Mouse (Mus musculus) frontal cortex, adult 2 months (tissue): ENCODE data around the gene 1700047I17Rik2. TPM values are rescaled to one million over a fixed set of nuclear protein-coding genes. Genes with fewer than 3 reads are reported as not detected.
"Not testable (repeated sequence)": the region's sequence is repeated elsewhere in the genome, so short reads cannot be mapped to it uniquely, and the experiment has no call there.

Experiments used
- DNase-seq, 2 experiments: peaks; one replicate each; pipeline ENCODE4 v3.0.0; 2022; ENCODE audit warnings: low spot score in 1 of 2; ENCODE audit errors: extremely low spot score in 1 of 2
- polyA plus RNA-seq: library from polyadenylated mRNA; depleted of rRNA; stranded (reverse); fragments of >200 nt; gene quantifications from 2 replicates; pipeline ENCODE4 v1.2.3, GENCODE M21; 2012; rRNA removed

The 1700047I17Rik2 gene
- polyA plus RNA-seq, result not detected in 2 replicates

GRCm38 (mm10) chr12:55199306-55199705, at the start of gene 1700047I17Rik2:
Gene 1700047I17Rik2 (plus strand): TSS chr12:55199592.
- DNase-seq, result not testable (repeated sequence)

DNA sequence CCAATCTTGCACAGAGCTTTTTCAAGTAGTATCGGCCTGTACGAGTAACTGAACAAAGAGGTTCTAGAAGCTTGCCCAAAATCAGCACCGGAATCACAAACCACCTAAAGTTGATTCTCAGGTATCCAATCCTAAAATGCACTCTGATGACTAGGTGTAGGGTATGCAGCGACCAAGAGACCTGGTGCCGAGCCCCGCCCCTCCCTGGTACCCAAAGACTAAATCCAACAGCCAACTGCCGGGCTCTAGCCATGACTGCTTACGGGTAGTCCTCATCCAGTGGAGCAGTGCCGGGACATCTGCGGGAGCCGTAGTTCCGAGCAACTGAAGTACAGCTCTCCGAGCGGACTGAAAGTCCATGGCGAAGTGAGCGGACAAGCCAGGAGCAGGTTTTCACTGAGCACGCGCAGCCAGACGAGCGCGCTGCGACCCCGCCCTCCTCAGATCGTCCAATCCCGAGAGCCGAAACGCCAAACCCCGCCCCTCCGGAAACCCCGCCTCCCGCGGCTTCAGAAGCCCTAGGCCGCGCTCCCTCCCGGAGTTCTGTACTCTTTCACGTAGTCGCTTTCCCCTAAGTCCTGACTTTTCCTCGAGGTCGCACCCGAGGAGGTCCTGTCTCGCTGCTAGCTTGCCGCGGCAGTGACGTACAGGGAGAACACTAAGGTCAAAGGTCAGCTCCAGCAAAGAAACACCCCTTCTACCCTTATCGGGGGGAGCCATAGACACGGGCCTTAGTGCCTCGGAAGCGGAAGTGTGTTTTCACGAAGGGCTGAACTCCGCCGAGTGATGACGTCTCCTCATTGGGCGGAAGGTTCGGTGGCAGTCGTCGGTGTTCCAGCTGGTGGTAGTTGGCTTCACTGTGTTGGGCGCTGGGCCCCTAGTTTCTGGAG, 44.6 kb upstream of the 1700047I17Rik2 start, which contains the start of gene Srp54b:
Srp54b (plus strand) TSS at position 546 of the 890 bp plus-strand sequence.
- not testable (repeated sequence) for DNase-seq

DNA sequence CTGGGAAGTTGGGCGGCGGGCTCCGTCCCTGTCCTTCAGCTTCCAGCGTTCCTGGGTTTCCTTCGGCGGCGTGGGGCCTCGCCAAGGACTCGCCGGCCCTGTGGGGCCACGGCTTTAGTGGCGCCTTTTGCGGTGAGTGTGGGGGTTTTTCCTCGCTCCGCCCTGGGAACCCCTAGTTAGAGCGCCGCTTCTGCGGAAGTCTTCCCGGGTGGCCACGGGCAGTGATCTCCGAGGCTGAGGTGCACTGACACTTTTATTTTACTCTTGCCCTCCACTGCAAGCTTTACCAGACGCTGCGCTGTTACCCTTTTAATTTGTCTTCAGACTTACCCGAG, 44.0 kb upstream of the 1700047I17Rik2 start:
- DNase-seq, result not testable (repeated sequence)

DNA sequence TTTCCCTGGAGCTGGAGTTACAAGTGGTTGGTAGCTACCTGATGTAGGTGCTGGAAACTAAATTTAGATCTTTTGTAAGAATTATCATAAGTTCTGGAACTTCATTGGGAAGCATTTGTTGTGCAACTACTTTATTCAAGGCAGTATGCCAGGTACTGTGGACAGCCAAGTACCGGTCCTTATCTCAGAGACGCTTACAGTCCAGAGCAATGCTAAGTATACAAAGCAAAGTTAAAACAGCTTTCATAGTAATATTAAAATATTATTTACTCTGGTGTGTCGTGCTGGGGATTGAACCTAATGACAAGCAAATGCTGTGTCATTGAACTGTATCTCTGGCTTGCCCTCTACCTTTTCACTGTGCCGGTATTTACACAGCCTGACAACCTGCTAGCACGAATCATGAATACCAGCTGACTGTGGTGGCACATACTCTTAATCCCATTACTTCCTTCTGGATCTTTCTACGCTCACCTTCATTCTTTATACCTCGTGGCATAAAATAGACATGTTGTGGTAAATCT, 32.3 kb upstream of the 1700047I17Rik2 start:
- not testable (repeated sequence) for DNase-seq

DNA sequence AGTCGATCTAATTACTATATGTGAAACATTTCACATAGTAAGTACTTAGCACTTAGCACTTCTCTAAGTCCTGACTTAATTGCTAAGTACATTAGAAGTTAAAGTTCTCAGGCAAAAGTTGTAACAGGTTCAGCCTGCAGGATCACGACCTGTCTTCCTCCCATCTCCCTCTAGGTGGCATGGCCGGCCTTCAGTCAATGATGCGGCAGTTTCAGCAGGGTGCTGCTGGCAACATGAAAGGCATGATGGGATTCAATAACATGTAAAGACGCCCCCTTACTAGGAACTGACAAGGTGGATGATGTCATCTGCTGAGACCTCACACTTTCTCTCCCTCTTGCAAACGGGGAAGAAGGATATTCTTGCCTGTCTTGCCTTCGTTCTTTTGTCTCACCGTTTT, 11.7 kb upstream of the 1700047I17Rik2 start:
- DNase-seq, result not testable (repeated sequence)

DNA sequence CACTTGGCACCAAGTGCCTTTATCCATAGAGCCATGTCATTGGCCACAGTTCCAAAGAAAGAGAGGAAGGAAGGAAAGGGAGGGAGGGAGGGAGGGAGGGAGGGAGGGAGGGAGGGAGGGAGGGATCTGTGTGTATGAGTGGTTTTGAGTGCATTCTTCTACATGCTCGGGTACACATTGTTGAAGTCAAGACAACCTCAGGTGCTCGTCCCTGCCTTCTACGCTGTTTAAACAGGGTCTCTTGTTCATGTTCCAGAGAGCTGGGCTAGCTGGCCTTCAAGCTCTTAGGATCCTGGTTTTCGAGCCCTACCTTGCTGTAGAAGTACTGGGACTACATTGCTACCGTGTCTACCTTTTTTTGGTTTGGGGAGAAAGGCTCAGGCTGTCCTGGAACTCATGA, 10.3 kb upstream of the 1700047I17Rik2 start:
- DNase-seq, result not testable (repeated sequence)

GRCm38 (mm10) chr12:55199799-55200198, 407 bp downstream of the 1700047I17Rik2 start:
- DNase-seq, result not testable (repeated sequence)

GRCm38 (mm10) chr12:55212944-55213343, 13.6 kb downstream of the 1700047I17Rik2 start:
- not testable (repeated sequence) for DNase-seq

DNA sequence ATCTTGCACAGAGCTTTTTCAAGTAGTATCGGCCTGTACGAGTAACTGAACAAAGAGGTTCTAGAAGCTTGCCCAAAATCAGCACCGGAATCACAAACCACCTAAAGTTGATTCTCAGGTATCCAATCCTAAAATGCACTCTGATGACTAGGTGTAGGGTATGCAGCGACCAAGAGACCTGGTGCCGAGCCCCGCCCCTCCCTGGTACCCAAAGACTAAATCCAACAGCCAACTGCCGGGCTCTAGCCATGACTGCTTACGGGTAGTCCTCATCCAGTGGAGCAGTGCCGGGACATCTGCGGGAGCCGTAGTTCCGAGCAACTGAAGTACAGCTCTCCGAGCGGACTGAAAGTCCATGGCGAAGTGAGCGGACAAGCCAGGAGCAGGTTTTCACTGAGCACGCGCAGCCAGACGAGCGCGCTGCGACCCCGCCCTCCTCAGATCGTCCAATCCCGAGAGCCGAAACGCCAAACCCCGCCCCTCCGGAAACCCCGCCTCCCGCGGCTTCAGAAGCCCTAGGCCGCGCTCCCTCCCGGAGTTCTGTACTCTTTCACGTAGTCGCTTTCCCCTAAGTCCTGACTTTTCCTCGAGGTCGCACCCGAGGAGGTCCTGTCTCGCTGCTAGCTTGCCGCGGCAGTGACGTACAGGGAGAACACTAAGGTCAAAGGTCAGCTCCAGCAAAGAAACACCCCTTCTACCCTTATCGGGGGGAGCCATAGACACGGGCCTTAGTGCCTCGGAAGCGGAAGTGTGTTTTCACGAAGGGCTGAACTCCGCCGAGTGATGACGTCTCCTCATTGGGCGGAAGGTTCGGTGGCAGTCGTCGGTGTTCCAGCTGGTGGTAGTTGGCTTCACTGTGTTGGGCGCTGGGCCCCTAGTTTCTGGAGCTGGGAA, 30.5 kb downstream of the 1700047I17Rik2 start, which contains the start of gene Srp54c:
Srp54c (plus strand) TSS at position 543 of the 894 bp plus-strand sequence.
- DNase-seq, result not testable (repeated sequence)

GRCm38 (mm10) chr12:55230520-55230861, 31.1 kb downstream of the 1700047I17Rik2 start:
- not testable (repeated sequence) for DNase-seq

DNA sequence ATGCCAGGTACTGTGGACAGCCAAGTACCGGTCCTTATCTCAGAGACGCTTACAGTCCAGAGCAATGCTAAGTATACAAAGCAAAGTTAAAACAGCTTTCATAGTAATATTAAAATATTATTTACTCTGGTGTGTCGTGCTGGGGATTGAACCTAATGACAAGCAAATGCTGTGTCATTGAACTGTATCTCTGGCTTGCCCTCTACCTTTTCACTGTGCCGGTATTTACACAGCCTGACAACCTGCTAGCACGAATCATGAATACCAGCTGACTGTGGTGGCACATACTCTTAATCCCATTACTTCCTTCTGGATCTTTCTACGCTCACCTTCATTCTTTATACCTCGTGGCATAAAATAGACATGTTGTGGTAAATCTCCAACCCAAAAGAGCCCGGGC, 42.9 kb downstream of the 1700047I17Rik2 start:
- DNase-seq, result not testable (repeated sequence)

GRCm38 (mm10) chr12:55261950-55262349, 62.6 kb downstream of the 1700047I17Rik2 start:
- DNase-seq, result not testable (repeated sequence)

DNA sequence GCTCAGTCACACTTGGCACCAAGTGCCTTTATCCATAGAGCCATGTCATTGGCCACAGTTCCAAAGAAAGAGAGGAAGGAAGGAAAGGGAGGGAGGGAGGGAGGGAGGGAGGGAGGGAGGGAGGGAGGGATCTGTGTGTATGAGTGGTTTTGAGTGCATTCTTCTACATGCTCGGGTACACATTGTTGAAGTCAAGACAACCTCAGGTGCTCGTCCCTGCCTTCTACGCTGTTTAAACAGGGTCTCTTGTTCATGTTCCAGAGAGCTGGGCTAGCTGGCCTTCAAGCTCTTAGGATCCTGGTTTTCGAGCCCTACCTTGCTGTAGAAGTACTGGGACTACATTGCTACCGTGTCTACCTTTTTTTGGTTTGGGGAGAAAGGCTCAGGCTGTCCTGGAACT, 64.0 kb downstream of the 1700047I17Rik2 start:
- not testable (repeated sequence) for DNase-seq

Other genes starting within 250 kb of the 1700047I17Rik2 start
- gene Gm20403, start 213.1 kb upstream of the 1700047I17Rik2 start, polyA plus RNA-seq, result not detected in 2 replicates
- gene Baz1a, start 185.2 kb upstream of the 1700047I17Rik2 start, polyA plus RNA-seq, result 2.2 TPM in 2 replicates
- 22.5 and 23.9 TPM in 2 replicates for gene 2700097O09Rik, start 119.5 kb upstream of the 1700047I17Rik2 start, polyA plus RNA-seq
- 68.2 and 87.6 TPM in 2 replicates for gene Srp54a, start 119.3 kb upstream of the 1700047I17Rik2 start, polyA plus RNA-seq
- gene Fam177a, start 75.1 kb upstream of the 1700047I17Rik2 start, polyA plus RNA-seq, result 23.7 and 24.9 TPM in 2 replicates
- 30.1 and 32.0 TPM in 2 replicates for gene Srp54b, start 44.5 kb upstream of the 1700047I17Rik2 start, polyA plus RNA-seq
- gene Srp54c, start 30.6 kb downstream of the 1700047I17Rik2 start, polyA plus RNA-seq, result 67.5 and 69.3 TPM in 2 replicates
- gene 1110008L16Rik, start 100.0 kb downstream of the 1700047I17Rik2 start, polyA plus RNA-seq, result 6.5 and 7.0 TPM in 2 replicates
- gene Ppp2r3c, start 103.4 kb downstream of the 1700047I17Rik2 start, polyA plus RNA-seq, result 10.2 and 11.9 TPM in 2 replicates
- gene Psma6, start 184.6 kb downstream of the 1700047I17Rik2 start, polyA plus RNA-seq, result 130 and 133 TPM in 2 replicates